Mouse (Mus musculus) heart, postnatal 0 days (tissue): ENCODE data around the gene Zmiz1.

Experiments used
- CTCF ChIP-seq: IDR thresholded peaks from 2 replicates; pipeline ENCODE4 v1.5.1; 2016; ENCODE audit warnings: antibody characterized with exemption, control low read depth, low read depth
- EP300 ChIP-seq: IDR thresholded peaks from 2 replicates; pipeline ENCODE4 v1.6.1; 2016; ENCODE audit warnings: antibody characterized with exemption, low read depth

GRCm38 (mm10) chr14:25442676-25443075 is 16.3 kb upstream of the Zmiz1 start:
- TF ChIP-seq CTCF (no peak), EP300 (no peak)
